Mouse (Mus musculus): Measurements from ENCODE around the gene Ormdl2. TPM values are rescaled to one million over a fixed set of nuclear protein-coding genes. Genes with fewer than 3 reads are reported as not detected.

The Ormdl2 gene
- 64.4 and 70.6 TPM in 2 replicates for polyA plus RNA-seq (2014; fragmentation: Nextera tagmentation; extraction: Ambion mirVana)

DNA sequence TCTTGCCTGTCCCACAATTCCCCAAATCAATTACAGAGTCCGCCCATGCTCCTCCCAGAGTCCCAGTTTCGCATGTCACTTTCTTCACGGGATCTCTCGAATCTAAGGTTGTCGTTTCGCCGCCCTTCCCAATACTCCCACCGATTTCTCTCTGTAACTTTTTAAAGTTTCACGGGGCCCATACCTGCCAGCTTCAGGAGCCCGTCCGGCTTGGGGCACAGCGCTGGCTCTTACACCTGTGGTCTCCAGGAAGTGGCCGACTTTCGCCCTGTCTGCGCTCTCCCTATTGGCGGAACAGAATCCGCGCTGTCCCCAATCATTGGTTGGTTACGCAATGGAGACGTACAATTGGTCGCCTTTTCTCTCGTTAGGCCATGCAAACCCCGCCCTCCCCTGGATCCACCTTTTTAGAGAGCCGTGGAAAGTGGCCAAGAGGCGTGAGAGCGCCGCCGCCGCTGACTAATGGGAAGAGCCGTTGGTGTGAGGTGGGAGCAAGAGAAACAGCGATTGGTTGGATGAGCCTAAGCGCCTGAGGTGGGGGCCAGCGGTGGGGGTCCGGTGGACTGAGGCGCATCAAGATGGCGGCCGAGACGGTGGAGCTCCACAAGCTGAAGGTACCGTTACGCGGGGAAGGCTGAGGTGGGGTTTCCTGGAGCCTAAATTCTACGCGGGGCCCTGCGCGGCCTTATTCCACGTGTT, at the start of gene Ormdl2:
Ormdl2 (minus strand) TSS at position 288 of the 699 bp plus-strand sequence.
- H3K9ac ChIP-seq (ENCODE audit: low read length): peak within 1 kb of the TSS; percentile 87
- H3K9me3 ChIP-seq (ENCODE audit: control insufficient read depth, low read length): no peaks in the 10 kb centered on the region
- no peaks in the 10 kb centered on the region for H3K27me3 ChIP-seq (ENCODE audit: control insufficient read depth, insufficient read depth, low read length)
- ATAC-seq (ENCODE audit: low FRiP score): peak; percentile 100
- peak within 1 kb of the TSS; percentile 54 for H3K4me2 ChIP-seq
- H3K4me3 ChIP-seq (ENCODE audit: low read depth, low read length): peak within 1 kb of the TSS; percentile 88
- DNase-seq (ENCODE audit: low spot score, missing footprints): peak; percentile 100
- peaks cover 21% of the 10 kb centered on the region; the same call in 1 of the 2 replicates for H3K36me3 ChIP-seq (ENCODE audit: control insufficient read depth, insufficient read depth, low read length)
- H3K27ac ChIP-seq (ENCODE audit: low read depth, low read length): peak within 1 kb of the TSS; percentile 3; the same call in 1 of the 2 replicates
- peaks cover 8% of the 10 kb centered on the region for H3K4me1 ChIP-seq (ENCODE audit: control insufficient read depth, insufficient read depth, low read length)
- under 1% methylated on average over 46 of the region's 46 CpGs for WGBS

DNA sequence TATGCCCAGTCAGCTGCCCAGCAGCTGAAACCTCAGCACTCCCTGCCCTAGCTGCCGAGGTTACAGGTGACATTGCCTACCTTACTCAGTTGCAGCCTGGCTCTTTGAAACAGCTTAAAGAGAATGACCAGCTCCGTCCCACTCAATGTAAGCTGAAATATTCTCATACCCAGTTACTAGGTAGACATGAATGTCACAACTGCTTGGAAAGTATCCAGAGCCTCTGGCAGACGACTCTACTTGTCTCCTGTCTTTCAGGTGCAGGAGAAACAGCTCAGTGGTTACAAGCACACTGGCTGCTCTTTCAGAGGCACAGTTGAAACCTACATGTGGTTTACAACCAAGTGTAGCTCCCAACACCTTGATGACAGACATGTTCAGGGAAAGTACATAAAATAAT, 48.9 kb upstream of the Ormdl2 start:
- Histone ChIP-seq H3K9me3 (ENCODE audit: control insufficient read depth, low read length) (no peaks in the 10 kb centered on the region), H3K9ac (ENCODE audit: low read length) (no peak overlapping the region), H3K4me2 (no peak overlapping the region), H3K4me3 (ENCODE audit: low read depth, low read length) (no peak overlapping the region), H3K36me3 (ENCODE audit: control insufficient read depth, insufficient read depth, low read length) (peaks cover 16% of the 10 kb centered on the region), H3K27me3 (ENCODE audit: control insufficient read depth, insufficient read depth, low read length) (no peaks in the 10 kb centered on the region), H3K4me1 (ENCODE audit: control insufficient read depth, insufficient read depth, low read length) (no peaks in the 10 kb centered on the region), H3K27ac (ENCODE audit: low read depth, low read length) (no peak overlapping the region)
- no peak for DNase-seq (ENCODE audit: low spot score, missing footprints)
- 89% methylated on average over 3 of the region's 3 CpGs for WGBS
- no peak for ATAC-seq (ENCODE audit: low FRiP score)

DNA sequence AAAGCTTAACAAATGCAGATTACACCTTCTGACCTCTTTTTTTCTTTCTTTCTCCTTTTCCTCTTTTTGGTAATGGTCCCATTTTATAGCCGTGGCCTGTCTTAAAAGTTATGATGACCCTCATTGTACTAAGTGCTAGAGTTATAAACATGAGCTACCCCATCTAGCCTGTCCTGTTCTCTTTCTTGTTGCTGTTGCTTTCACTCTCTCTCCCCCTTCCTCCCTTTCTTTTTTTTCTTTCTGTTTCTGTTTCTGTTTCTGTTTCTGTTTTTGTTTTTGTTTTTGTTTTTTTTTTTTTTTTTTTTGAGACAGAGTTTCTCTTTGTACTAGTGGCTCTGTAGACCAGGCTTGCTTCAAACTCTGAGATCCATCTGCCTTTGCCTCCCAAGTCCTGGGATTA, 45.1 kb upstream of the Ormdl2 start:
- 91% methylated on average over 1 of the region's 1 CpGs for WGBS
- DNase-seq (ENCODE audit: low spot score, missing footprints): no peak
- no peak overlapping the region for H3K9ac ChIP-seq (ENCODE audit: low read length)
- no peaks in the 10 kb centered on the region for H3K27me3 ChIP-seq (ENCODE audit: control insufficient read depth, insufficient read depth, low read length)
- H3K4me2 ChIP-seq: no peak overlapping the region
- ATAC-seq (ENCODE audit: low FRiP score): no peak
- H3K4me3 ChIP-seq (ENCODE audit: low read depth, low read length): no peak overlapping the region
- peaks cover 6% of the 10 kb centered on the region; the same call in 1 of the 2 replicates for H3K36me3 ChIP-seq (ENCODE audit: control insufficient read depth, insufficient read depth, low read length)
- H3K27ac ChIP-seq (ENCODE audit: low read depth, low read length): no peak overlapping the region
- no peaks in the 10 kb centered on the region for H3K4me1 ChIP-seq (ENCODE audit: control insufficient read depth, insufficient read depth, low read length)
- H3K9me3 ChIP-seq (ENCODE audit: control insufficient read depth, low read length): no peaks in the 10 kb centered on the region

DNA sequence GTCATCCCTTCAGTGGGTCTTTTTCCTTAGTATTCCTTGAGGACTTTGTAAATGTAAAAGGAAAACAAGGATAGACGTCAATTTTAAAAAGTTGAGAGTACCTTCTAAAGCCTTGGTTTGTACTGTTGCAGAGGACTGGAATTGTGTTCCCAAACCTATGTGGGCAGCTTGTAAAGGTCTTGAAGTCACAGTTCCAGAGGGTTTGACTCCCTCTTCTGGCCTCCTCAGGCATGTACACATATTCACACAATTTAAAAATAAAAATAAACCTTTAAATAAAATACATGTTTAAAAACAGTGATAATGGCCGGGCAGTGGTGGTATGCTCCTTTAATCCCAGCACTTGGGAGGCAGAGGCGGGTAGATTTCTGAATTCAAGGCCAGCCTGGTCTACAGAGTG, 44.6 kb upstream of the Ormdl2 start:
- ATAC-seq (ENCODE audit: low FRiP score) (no peak), DNase-seq (ENCODE audit: low spot score, missing footprints) (no peak)
- H3K27me3 ChIP-seq (ENCODE audit: control insufficient read depth, insufficient read depth, low read length): no peaks in the 10 kb centered on the region
- 90% methylated on average over 3 of the region's 3 CpGs for WGBS
- no peaks in the 10 kb centered on the region for H3K9me3 ChIP-seq (ENCODE audit: control insufficient read depth, low read length)
- no peak overlapping the region for H3K9ac ChIP-seq (ENCODE audit: low read length)
- no peak overlapping the region for H3K27ac ChIP-seq (ENCODE audit: low read depth, low read length)
- no peak overlapping the region for H3K4me3 ChIP-seq (ENCODE audit: low read depth, low read length)
- H3K4me1 ChIP-seq (ENCODE audit: control insufficient read depth, insufficient read depth, low read length): no peaks in the 10 kb centered on the region
- no peak overlapping the region for H3K4me2 ChIP-seq
- H3K36me3 ChIP-seq (ENCODE audit: control insufficient read depth, insufficient read depth, low read length): peaks cover 6% of the 10 kb centered on the region; the same call in 1 of the 2 replicates

DNA sequence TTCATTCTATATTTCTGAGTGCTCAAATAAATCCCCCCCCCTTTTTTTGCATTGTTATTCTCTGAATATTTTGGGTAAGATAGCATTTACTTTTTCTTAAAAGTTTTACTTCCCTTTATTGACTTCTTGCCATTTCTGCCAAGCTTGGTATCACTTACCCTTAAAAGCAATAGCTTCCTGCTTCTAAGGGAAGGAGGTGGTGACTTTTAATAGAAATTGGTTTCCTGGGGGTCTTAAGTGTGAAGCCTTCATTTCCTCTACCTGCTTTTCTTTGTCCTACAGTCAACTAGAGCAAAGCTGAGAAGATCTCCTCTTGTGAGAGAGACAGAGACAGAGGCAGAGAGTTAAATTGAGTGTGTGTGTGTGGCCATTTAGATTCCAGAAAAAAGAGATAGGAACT, 39.7 kb upstream of the Ormdl2 start:
- Histone ChIP-seq H3K36me3 (ENCODE audit: control insufficient read depth, insufficient read depth, low read length) (peaks cover 4% of the 10 kb centered on the region; the same call in 1 of the 2 replicates), H3K9me3 (ENCODE audit: control insufficient read depth, low read length) (no peaks in the 10 kb centered on the region), H3K4me3 (ENCODE audit: low read depth, low read length) (no peak overlapping the region), H3K4me1 (ENCODE audit: control insufficient read depth, insufficient read depth, low read length) (no peaks in the 10 kb centered on the region), H3K27me3 (ENCODE audit: control insufficient read depth, insufficient read depth, low read length) (no peaks in the 10 kb centered on the region), H3K9ac (ENCODE audit: low read length) (no peak overlapping the region), H3K4me2 (no peak overlapping the region), H3K27ac (ENCODE audit: low read depth, low read length) (no peak overlapping the region)
- no peak for ATAC-seq (ENCODE audit: low FRiP score)
- DNase-seq (ENCODE audit: low spot score, missing footprints): peak; percentile 12

DNA sequence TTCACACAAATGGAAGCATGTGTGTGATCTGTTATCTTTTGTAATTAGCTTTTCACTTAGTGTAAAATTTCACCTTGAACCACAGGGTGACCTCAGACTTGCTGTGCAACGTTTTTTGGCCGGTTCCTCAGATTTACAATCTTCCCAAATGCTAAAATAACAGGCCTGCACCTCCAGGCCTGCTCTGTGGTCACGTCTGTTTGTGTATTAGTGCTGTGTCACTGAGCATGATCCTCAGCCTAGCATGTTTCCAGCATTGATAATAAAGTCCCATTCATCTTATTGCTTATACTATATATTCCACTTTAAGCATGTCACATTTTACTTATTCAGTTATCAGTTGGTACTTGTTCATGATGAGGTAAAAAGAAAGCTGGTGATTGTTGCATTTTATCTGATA, 28.9 kb upstream of the Ormdl2 start:
- H3K9me3 ChIP-seq (ENCODE audit: control insufficient read depth, low read length): no peaks in the 10 kb centered on the region
- no peak overlapping the region for H3K4me2 ChIP-seq
- peaks cover 6% of the 10 kb centered on the region; the same call in 1 of the 2 replicates for H3K36me3 ChIP-seq (ENCODE audit: control insufficient read depth, insufficient read depth, low read length)
- H3K27me3 ChIP-seq (ENCODE audit: control insufficient read depth, insufficient read depth, low read length): no peaks in the 10 kb centered on the region
- no peak overlapping the region for H3K9ac ChIP-seq (ENCODE audit: low read length)
- H3K4me1 ChIP-seq (ENCODE audit: control insufficient read depth, insufficient read depth, low read length): no peaks in the 10 kb centered on the region
- peak; percentile 8 for DNase-seq (ENCODE audit: low spot score, missing footprints)
- no peak for ATAC-seq (ENCODE audit: low FRiP score)
- 76% methylated on average over 3 of the region's 3 CpGs for WGBS
- H3K27ac ChIP-seq (ENCODE audit: low read depth, low read length): no peak overlapping the region
- H3K4me3 ChIP-seq (ENCODE audit: low read depth, low read length): no peak overlapping the region

DNA sequence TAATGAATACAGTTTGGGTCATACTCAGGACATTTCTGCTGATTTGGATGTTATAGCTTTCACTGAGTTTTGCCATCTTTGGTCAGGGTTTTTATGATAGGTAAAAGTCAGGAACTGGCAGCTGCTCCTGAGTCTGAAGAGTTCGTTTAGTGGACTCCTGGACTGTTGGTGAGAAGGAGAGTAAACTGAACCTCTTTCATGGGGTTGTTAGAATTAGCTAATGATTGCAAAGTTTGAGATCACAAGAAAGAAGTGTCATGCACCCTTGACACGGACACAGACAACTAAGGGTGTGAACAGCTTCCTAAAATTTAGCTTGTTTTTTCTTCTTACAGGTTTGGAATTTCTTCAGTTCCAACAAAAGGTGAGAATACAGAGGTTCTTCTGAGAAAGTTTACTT, 27.0 kb upstream of the Ormdl2 start:
- Histone ChIP-seq H3K27me3 (ENCODE audit: control insufficient read depth, insufficient read depth, low read length) (no peaks in the 10 kb centered on the region), H3K36me3 (ENCODE audit: control insufficient read depth, insufficient read depth, low read length) (peaks cover 6% of the 10 kb centered on the region; the same call in 1 of the 2 replicates), H3K4me2 (no peak overlapping the region), H3K4me3 (ENCODE audit: low read depth, low read length) (no peak overlapping the region), H3K4me1 (ENCODE audit: control insufficient read depth, insufficient read depth, low read length) (no peaks in the 10 kb centered on the region), H3K27ac (ENCODE audit: low read depth, low read length) (no peak overlapping the region), H3K9ac (ENCODE audit: low read length) (no peak overlapping the region), H3K9me3 (ENCODE audit: control insufficient read depth, low read length) (no peaks in the 10 kb centered on the region)
- ATAC-seq (ENCODE audit: low FRiP score) (no peak), DNase-seq (ENCODE audit: low spot score, missing footprints) (no peak)
- WGBS: 80% methylated on average over 2 of the region's 2 CpGs

DNA sequence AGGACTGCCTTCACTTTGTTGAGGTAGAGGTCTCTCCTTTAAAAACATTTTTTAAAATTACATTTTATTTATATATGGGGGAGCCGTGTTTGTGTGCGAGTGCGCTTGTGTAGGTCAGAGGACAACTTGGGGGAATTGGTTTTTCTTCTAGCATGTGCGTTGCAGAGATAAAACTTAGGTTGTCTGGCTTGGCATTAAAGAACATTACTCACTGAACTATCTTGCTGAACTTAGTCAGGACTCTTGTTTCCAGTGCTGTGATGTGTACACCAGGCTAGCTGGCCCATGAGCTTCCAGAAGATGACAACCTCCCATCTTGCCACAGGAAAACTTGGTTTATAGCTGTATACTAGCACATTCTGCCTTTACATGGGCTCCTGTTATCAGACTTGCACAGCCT, 25.2 kb upstream of the Ormdl2 start:
- Histone ChIP-seq H3K4me3 (ENCODE audit: low read depth, low read length) (no peak overlapping the region), H3K27me3 (ENCODE audit: control insufficient read depth, insufficient read depth, low read length) (no peaks in the 10 kb centered on the region), H3K9ac (ENCODE audit: low read length) (no peak overlapping the region), H3K4me1 (ENCODE audit: control insufficient read depth, insufficient read depth, low read length) (no peaks in the 10 kb centered on the region), H3K9me3 (ENCODE audit: control insufficient read depth, low read length) (no peaks in the 10 kb centered on the region), H3K4me2 (no peak overlapping the region), H3K27ac (ENCODE audit: low read depth, low read length) (no peak overlapping the region), H3K36me3 (ENCODE audit: control insufficient read depth, insufficient read depth, low read length) (peaks cover 4% of the 10 kb centered on the region; the same call in 1 of the 2 replicates)
- DNase-seq (ENCODE audit: low spot score, missing footprints) (peak; percentile 76), ATAC-seq (ENCODE audit: low FRiP score) (no peak)
- 97% methylated on average over 4 of the region's 4 CpGs for WGBS

DNA sequence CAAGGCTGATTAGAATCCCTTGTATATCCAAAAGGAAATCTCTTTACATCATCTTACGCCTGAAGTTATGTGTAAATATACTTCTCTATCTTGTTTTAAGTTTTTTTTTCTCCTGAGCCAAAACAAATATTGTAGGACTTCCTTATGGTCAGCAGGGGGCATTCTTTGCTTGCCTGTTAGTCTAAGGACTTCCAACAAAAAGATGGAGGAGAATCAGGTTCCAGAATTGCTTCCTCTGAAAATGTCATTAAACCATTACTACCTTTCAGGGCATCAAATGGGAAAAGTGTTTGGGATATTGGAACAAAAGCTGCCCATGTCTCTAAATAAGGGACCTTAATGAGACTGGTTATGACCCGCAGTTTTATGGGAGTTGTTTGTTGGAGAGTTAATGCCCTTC, 24.1 kb upstream of the Ormdl2 start:
- DNase-seq (ENCODE audit: low spot score, missing footprints): peak; percentile 88

More for the DNA sequence above, 24.1 kb upstream of the Ormdl2 start:
- 62% methylated on average over 2 of the region's 2 CpGs for WGBS
- H3K9ac ChIP-seq (ENCODE audit: low read length): no peak overlapping the region
- H3K4me2 ChIP-seq: no peak overlapping the region
- no peak overlapping the region for H3K27ac ChIP-seq (ENCODE audit: low read depth, low read length)
- H3K9me3 ChIP-seq (ENCODE audit: control insufficient read depth, low read length): no peaks in the 10 kb centered on the region
- H3K4me1 ChIP-seq (ENCODE audit: control insufficient read depth, insufficient read depth, low read length): no peaks in the 10 kb centered on the region
- H3K4me3 ChIP-seq (ENCODE audit: low read depth, low read length): no peak overlapping the region
- H3K36me3 ChIP-seq (ENCODE audit: control insufficient read depth, insufficient read depth, low read length): peaks cover 4% of the 10 kb centered on the region; the same call in 1 of the 2 replicates
- H3K27me3 ChIP-seq (ENCODE audit: control insufficient read depth, insufficient read depth, low read length): no peaks in the 10 kb centered on the region
- ATAC-seq (ENCODE audit: low FRiP score): no peak
